Mouse (Mus musculus) large intestine, adult 2 months (tissue): Measurements from ENCODE around the gene Irs3. TPM values are rescaled to one million over a fixed set of nuclear protein-coding genes. Genes with fewer than 3 reads are reported as not detected.

Experiments
- DNase-seq: peaks from one replicate; pipeline ENCODE4 v3.0.0-alpha.2; 2012; ENCODE audit warnings: low read depth, low spot score
- WGBS: fragments of 180-500 bp; shearing (Covaris S2); methylation state at CpG from one replicate; pipeline ENCODE4 v1.1.7; 2018; 5-methylcytosine and 5-hydroxymethylcytosine counted together
- polyA plus RNA-seq: library from polyadenylated mRNA; depleted of rRNA; stranded (reverse); fragments of >200 nt; gene quantifications from 2 replicates; pipeline ENCODE4 v1.2.3, GENCODE M21; 2012; rRNA removed

The Irs3 gene
- polyA plus RNA-seq, 1 experiment = 0.90 TPM

DNA sequence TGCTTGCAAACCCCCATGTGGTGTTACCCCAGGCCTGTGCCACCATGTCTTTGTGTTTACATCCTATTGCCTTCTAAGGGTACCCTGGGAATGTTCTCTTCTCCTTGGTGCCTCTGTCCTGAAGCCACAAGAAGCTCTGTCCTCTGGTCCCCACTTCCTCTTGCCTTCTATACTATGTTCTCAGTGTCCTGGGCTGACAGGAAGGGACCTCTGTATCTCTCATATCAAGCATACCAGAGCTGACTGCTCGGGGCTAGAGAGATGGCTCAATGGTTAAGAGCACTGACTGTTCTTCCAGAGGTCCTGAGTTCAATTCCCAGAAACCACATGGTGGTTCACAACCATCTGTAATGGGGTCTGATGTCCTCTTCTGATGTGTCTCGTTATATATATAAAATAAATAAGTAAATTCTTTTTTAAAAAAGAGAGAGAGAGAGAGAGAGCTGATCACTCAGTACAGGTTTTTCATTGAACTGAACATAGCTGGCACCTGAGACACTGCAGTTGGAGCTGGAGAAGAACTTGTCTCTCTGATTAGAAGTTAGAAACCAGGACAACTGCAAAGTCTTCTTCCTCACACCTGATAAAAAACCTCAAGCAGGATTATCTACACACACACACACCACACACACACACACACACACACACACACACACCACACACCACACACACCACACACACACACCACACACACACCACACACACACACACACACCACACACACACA lies 47.3 kb downstream of the Irs3 start:
- WGBS = 78% methylated on average over 2 of the region's 2 CpGs
- no peak for DNase-seq

DNA sequence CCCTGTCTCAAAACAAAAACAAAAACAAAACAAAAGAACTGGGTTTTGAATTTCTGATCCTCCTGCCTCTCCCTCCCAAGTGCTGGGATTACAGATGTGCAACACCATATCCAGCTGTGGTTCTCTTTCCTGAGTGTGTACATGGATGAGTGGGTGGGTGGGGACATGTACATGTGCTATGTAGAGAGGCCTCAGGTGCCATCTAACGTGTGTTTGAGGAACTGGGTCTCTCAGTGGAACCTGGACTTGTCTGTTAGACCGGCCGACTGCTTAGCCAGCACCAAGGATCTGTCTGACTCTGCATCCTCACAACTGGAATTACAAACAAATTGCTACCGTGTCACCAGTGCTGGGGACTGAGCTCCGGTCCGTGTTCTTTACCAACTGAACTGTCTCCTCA lies 47.9 kb downstream of the Irs3 start:
- WGBS = 88% methylated on average over 6 of the region's 6 CpGs
- DNase-seq = no peak

DNA sequence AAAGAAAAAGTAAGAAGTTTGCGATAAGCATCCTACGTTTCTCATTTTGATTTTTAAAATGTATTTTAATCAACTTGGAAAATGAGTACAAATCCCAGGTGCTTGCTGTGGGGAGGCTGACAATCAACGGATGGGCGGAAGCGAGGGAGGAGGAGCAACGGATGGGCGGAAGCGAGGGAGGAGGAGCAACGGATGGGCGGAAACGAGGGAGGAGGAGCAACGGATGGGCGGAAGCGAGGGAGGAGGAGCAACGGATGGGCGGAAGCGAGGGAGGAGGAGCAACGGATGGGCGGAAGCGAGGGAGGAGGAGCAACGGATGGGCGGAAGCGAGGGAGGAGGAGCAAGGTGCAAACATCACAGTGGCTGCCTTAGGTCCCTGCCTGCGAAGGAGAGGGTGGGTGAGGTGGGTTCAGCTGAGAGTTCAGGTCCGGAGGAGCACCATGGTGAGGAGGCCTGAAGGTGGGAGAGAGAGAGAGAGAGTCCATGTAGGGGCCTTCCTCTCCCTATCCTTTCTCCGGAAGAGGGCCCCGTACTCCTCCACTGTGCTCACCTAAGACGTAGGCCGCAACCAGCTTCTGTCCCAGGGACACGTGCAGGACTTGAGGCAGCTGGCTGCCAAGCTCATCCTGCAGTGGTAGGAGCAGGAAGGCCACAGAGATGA lies 48.8 kb downstream of the Irs3 start:
- no peak for DNase-seq
- 47% methylated on average over 30 of the region's 30 CpGs for WGBS

DNA sequence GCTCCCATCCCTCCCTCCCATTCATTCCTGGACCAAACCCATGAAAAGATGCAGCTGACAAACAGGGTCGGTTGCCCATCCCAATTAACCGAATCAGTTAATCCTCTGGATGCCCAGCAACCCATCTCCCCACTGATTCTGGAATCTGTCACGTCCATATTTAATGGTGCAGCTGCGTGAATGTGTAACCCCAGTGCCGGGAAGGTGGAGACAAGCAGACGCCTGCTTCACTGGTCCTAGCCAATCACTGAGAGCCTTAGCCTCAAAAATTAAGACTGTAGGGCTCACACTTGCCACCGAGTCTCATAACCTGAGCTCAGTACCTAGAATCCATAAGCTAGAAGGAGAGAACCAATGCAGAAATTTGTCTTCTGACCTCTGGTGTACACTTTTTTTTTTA lies 49.6 kb downstream of the Irs3 start:
- DNase-seq = no peak
- WGBS = 72% methylated on average over 7 of the region's 7 CpGs

Other genes starting within 250 kb of the Irs3 start
- gene Zan, start 168.7 kb downstream of the Irs3 start, polyA plus RNA-seq = 1.4 and 2.8 TPM in 2 replicates
- 46.9 and 57.9 TPM in 2 replicates for gene Pop7, start 143.2 kb downstream of the Irs3 start, polyA plus RNA-seq
- gene Gigyf1, start 127.2 kb downstream of the Irs3 start, polyA plus RNA-seq = 9.6 and 13.9 TPM in 2 replicates
- gene Epo, start 112.5 kb downstream of the Irs3 start, polyA plus RNA-seq = not detected in 2 replicates
- gene Gnb2, start 112.2 kb downstream of the Irs3 start, polyA plus RNA-seq = 967 and 1,025 TPM in 2 replicates
- gene Actl6b, start 92.2 kb downstream of the Irs3 start, polyA plus RNA-seq = 0.46 and 0.77 TPM in 2 replicates
- gene Tfr2, start 75.9 kb downstream of the Irs3 start, polyA plus RNA-seq = 0.17 and 0.21 TPM in 2 replicates
- gene Mospd3, start 44.7 kb downstream of the Irs3 start, polyA plus RNA-seq = 69.4 and 80.2 TPM in 2 replicates
- gene Pcolce, start 31.9 kb downstream of the Irs3 start, polyA plus RNA-seq = 41.4 and 42.7 TPM in 2 replicates
- gene Fbxo24, start 16.7 kb downstream of the Irs3 start, polyA plus RNA-seq = 0.25 and 0.37 TPM in 2 replicates
- gene Lrch4, start 16.6 kb downstream of the Irs3 start, polyA plus RNA-seq = 25.5 and 43.8 TPM in 2 replicates
- gene Gm20605, start 16.5 kb downstream of the Irs3 start, polyA plus RNA-seq = 16.2 and 24.0 TPM in 2 replicates
- 67.0 and 85.5 TPM in 2 replicates for gene Sap25, start 4.4 kb downstream of the Irs3 start, polyA plus RNA-seq
- 11.9 and 14.8 TPM in 2 replicates for gene Agfg2, start 39.0 kb upstream of the Irs3 start, polyA plus RNA-seq
- 5.0 and 8.0 TPM in 2 replicates for gene Nyap1, start 95.9 kb upstream of the Irs3 start, polyA plus RNA-seq
- gene Tsc22d4, start 100.0 kb upstream of the Irs3 start, polyA plus RNA-seq = 121 and 125 TPM in 2 replicates
- 31.2 and 34.9 TPM in 2 replicates for gene Ppp1r35, start 133.1 kb upstream of the Irs3 start, polyA plus RNA-seq
- gene Mepce, start 141.9 kb upstream of the Irs3 start, polyA plus RNA-seq = 33.7 and 40.1 TPM in 2 replicates
- 0.48 and 0.84 TPM in 2 replicates for gene Zcwpw1, start 142.1 kb upstream of the Irs3 start, polyA plus RNA-seq
- 9.9 and 12.5 TPM in 2 replicates for gene Pilra, start 190.6 kb upstream of the Irs3 start, polyA plus RNA-seq
- 6.6 and 8.9 TPM in 2 replicates for gene Pilrb1, start 212.4 kb upstream of the Irs3 start, polyA plus RNA-seq
- gene Pilrb2, start 226.1 kb upstream of the Irs3 start, polyA plus RNA-seq = 7.5 and 11.9 TPM in 2 replicates